Mouse (Mus musculus): ENCODE data around the gene Kcnip4.

DNA sequence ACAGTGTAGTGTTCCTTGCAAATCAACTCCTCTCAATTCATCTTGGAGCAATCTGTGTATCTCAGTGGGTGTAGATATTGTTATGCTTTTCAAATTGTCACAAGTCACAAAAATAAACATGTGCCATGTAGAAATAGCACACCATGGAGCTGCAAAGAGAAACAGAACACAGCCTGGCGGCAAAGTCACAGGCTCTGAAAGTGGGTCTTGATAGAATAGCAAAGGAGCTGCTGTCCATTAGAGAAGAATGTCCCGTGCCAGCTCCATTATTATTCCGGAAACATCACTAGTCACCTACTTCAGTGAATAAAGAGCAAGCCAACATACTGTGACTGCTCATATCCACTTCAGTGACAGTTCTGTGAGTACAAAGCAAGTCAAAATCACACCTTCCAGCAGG is 232.9 kb downstream of the Kcnip4 start:
- TF ChIP-seq EP300 (IDR thresholded peaks at IDR 0.05; ENCODE audit: low read depth) (no peak), CTCF (IDR thresholded peaks at IDR 0.05; ENCODE audit: low read depth) (no peak)

All from liver, postnatal 0 days (tissue).